Mouse (Mus musculus) limb, embryonic 14.5 days (tissue): ENCODE data around the gene Selenot. TPM values are rescaled to one million over a fixed set of nuclear protein-coding genes. Genes with fewer than 3 reads are reported as not detected.

ENCODE experiments used
- ATAC-seq: fragments of 200-750 bp; cut with Nextera tagmentation; 2 replicates; pipeline ENCODE4 v1.8.0; 2017; ENCODE audit warnings: low read depth, moderate number of reproducible peaks, moderate TSS enrichment; ENCODE audit not compliant: low FRiP score
- DNase-seq: peaks from one replicate; pipeline ENCODE4 v3.0.0-alpha.2; 2015; ENCODE audit warnings: low spot score
- H3K27ac ChIP-seq: fragments of 300-500 bp; sonication (generic); replicated peaks from 2 replicates; pipeline ENCODE4 v1.5.1; 2014; ENCODE audit warnings: low read depth, mild to moderate bottlenecking, low read length, moderate library complexity, mixed read lengths
- H3K27me3 ChIP-seq: fragments of 300-500 bp; sonication (generic); 2 replicates; pipeline ENCODE4 v1.6.1; 2014; ENCODE audit warnings: low read length, mixed read lengths; ENCODE audit not compliant: control insufficient read depth, insufficient read depth
- H3K36me3 ChIP-seq: fragments of 300-500 bp; sonication (generic); 2 replicates; pipeline ENCODE4 v1.6.1; 2014; ENCODE audit warnings: mild to moderate bottlenecking, low read length, moderate library complexity, mixed read lengths; ENCODE audit not compliant: control insufficient read depth, insufficient read depth
- H3K4me1 ChIP-seq: fragments of 300-500 bp; sonication (generic); 2 replicates; pipeline ENCODE4 v1.6.1; 2014; ENCODE audit warnings: antibody characterized with exemption, low read length, mixed read lengths; ENCODE audit not compliant: control insufficient read depth, insufficient read depth
- H3K4me2 ChIP-seq: fragments of 300-500 bp; sonication (generic); replicated peaks from 2 replicates; pipeline ENCODE4 v1.6.1; 2014; ENCODE audit warnings: low read depth, mild to moderate bottlenecking, low read length, moderate library complexity; ENCODE audit not compliant: severe bottlenecking
- H3K4me3 ChIP-seq: fragments of 300-500 bp; sonication (generic); replicated peaks from 2 replicates; pipeline ENCODE4 v1.5.1; 2014; ENCODE audit warnings: low read length
- H3K9ac ChIP-seq: fragments of 300-500 bp; sonication (generic); 2 replicates; pipeline ENCODE4 v1.6.1; 2014; ENCODE audit warnings: mild to moderate bottlenecking, low read depth, low read length, moderate library complexity; ENCODE audit not compliant: severe bottlenecking
- H3K9me3 ChIP-seq: fragments of 300-500 bp; sonication (generic); 2 replicates; pipeline ENCODE4 v1.6.1; 2016; ENCODE audit warnings: low read length; ENCODE audit not compliant: control insufficient read depth
- POLR2A ChIP-seq: fragments of 200-500 bp; IDR thresholded peaks from 2 replicates; pipeline ENCODE4 v1.8.0; 2012; ENCODE audit warnings: inconsistent platforms, mild to moderate bottlenecking, moderate library complexity, borderline replicate concordance; ENCODE audit not compliant: insufficient read depth, insufficient read length; ENCODE audit errors: extremely low read depth
- WGBS: fragments of 180-500 bp; shearing (Covaris S2); extraction: QIAGEN DNeasy Blood & Tissue Kit; methylation state at CpG from one replicate; pipeline ENCODE4 v1.1.7; 2014; 5-methylcytosine and 5-hydroxymethylcytosine counted together
- polyA plus RNA-seq, 2 experiments: library from polyadenylated mRNA; depleted of rRNA in 1 of 2; stranded (reverse) in 1 of 2; unstranded in 1 of 2; fragments of >200 nt; fragmentation: Nextera tagmentation in 1 of 2; extraction: Ambion mirVana in 1 of 2; gene quantifications; 2 replicates each; pipeline versions ENCODE4 v1.2.1 to v1.2.3; 2012 to 2014

Gene Selenot
- polyA plus RNA-seq, 2 experiments: 21.1 to 37.6 TPM

DNA sequence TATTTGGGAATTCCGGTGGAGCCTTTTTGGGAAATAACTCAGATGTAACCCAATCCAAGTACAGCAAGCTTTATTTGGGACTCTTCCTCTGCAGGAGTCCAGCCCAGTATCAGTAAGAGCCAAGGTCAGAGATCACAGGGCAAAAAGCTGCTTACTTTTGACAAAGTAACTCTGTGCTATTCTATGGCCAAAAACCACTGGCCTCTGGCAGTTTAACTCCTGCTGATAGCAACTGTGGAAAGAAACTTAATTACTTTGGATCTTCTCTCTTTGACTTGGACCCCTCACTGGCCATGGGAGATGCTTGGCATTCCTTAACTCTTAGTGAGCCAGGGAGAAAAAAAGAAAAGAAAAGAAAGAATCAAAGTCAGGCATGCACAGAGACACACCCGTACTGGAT is 15.0 kb upstream of the Selenot start:
- H3K4me3 ChIP-seq: no peak overlapping the region

DNA sequence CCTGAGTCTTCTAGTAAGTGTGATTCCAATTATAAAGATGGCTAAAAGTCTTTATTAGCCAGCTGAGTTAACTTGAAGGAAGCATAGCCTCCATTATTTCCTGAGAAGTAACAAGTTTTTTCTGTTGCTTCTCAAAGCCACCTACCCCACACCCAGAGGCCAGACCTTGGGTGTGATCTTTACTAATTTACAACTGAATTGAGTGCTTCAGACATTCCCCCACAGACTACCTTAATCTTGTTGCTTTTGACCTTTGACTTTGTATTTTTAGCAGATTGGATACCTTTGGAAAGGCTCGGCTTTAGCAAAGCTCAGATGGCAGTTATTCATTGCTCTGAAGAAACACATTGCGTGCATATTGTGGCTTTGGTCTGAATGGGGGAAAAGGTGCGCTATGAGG is 5.6 kb upstream of the Selenot start:
- TF ChIP-seq POLR2A: no peak
- no peaks in the 10 kb centered on the region for H3K9me3 ChIP-seq

More for the DNA sequence above, 15.0 kb upstream of the Selenot start:
- Histone ChIP-seq H3K9me3 (no peaks in the 10 kb centered on the region), H3K27ac (no peak overlapping the region), H3K27me3 (no peaks in the 10 kb centered on the region), H3K4me1 (no peaks in the 10 kb centered on the region), H3K4me2 (no peak overlapping the region), H3K9ac (no peak overlapping the region), H3K36me3 (peaks cover 12% of the 10 kb centered on the region)
- WGBS: 53% methylated on average over 2 of the region's 2 CpGs
- DNase-seq (no peak), ATAC-seq (no peak)
- no peak for TF ChIP-seq POLR2A

DNA sequence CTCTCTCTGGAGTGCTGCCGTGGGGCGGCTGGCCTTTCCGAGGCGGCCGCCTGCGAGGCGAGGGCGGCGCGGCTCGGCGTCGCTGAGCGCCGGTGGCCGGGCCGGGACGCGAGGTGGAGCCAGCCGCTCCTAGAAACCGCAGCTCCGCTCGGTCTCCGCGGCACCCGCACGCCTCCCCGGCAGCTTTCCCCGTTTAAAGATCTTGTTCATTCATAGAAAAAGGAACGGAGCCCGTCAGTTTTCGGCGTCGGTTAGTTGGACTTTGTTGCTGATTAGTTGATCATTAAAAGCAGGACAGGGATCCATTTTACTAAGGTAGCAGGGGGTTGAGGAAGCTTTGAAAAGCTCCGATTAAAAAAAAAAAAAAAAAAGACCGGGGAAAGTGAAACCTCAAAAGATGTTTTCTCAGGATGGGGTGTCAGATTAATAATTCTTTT is 649 bp downstream of the Selenot start:
- Histone ChIP-seq H3K4me3 (peak overlapping the region; percentile 92), H3K36me3 (peaks cover 6% of the 10 kb centered on the region), H3K9me3 (no peaks in the 10 kb centered on the region), H3K4me2 (peak overlapping the region; percentile 72), H3K27me3 (no peaks in the 10 kb centered on the region), H3K4me1 (peaks cover 3% of the 10 kb centered on the region; the same call in 1 of the 2 replicates), H3K27ac (peak overlapping the region; percentile 100), H3K9ac (peak overlapping the region; percentile 99)
- TF ChIP-seq POLR2A: no peak
- WGBS: under 1% methylated on average over 36 of the region's 36 CpGs
- ATAC-seq: peak; percentile 68
- peak; percentile 14 for DNase-seq

More for the DNA sequence above, 5.6 kb upstream of the Selenot start:
- no peaks in the 10 kb centered on the region for H3K27me3 ChIP-seq
- DNase-seq (no peak), ATAC-seq (no peak)
- H3K9ac ChIP-seq: no peak overlapping the region
- no peak overlapping the region for H3K4me3 ChIP-seq
- no peak overlapping the region for H3K27ac ChIP-seq
- WGBS: 79% methylated on average over 3 of the region's 3 CpGs
- H3K4me2 ChIP-seq: no peak overlapping the region
- no peaks in the 10 kb centered on the region for H3K36me3 ChIP-seq
- no peaks in the 10 kb centered on the region for H3K4me1 ChIP-seq

DNA sequence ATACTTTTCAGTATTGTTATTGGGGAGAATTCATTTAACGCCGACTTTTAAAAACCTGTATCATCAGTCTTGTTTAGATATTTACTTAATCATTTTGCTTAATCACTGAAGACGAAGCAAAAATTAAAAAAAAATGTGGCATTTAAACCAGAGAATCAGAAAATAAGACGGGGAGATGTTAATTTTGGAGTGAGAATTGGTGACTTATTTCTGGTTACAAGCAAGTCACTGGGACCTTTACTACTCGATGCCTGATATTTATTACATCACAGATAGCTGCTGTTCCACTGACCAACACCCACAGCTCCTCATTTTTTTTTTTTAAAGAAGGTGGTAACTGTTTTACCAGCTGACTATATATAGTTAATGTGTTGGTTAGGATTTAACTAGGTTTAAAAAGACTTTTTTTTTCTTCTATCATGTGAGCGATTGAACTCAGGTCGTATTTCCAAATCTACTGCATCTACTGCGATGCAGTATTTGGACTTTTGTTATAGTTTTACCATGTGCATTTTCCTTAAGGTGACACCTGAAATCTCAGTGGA is 1.1 kb downstream of the Selenot start:
- DNase-seq (no peak), ATAC-seq (no peak)
- H3K9ac ChIP-seq: peak overlapping the region; percentile 99
- WGBS: 8% methylated on average over 8 of the region's 8 CpGs
- no peak for TF ChIP-seq POLR2A
- H3K4me1 ChIP-seq: peaks cover 3% of the 10 kb centered on the region; the same call in 1 of the 2 replicates
- H3K27me3 ChIP-seq: no peaks in the 10 kb centered on the region
- H3K27ac ChIP-seq: peak overlapping the region; percentile 100
- peak overlapping the region; percentile 92 for H3K4me3 ChIP-seq
- no peaks in the 10 kb centered on the region for H3K9me3 ChIP-seq
- peak overlapping the region; percentile 72 for H3K4me2 ChIP-seq
- H3K36me3 ChIP-seq: peaks cover 6% of the 10 kb centered on the region

DNA sequence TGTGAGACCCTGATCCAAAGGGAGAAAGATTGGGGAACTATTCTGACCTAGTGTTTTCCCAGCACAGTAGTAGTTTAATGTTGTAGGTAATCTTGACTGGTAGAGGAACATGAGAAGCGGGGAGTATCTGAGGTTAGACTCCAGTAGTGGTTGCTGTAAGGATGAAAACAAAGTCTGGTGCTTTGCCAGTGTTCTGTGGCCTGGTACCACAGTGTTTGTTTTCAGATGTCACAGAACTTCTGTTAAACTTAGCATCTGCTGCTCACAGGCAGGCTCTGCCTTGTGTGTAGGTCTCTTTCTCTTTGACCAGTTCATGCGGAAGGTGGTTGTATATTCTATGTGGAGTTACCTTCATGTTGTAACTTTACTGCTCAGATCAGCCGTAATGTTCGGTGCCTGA is 5.1 kb downstream of the Selenot start:
- DNase-seq (no peak), ATAC-seq (no peak)
- Histone ChIP-seq H3K4me3 (no peak overlapping the region), H3K4me1 (peaks cover 3% of the 10 kb centered on the region; the same call in 1 of the 2 replicates), H3K27ac (no peak overlapping the region), H3K4me2 (no peak overlapping the region), H3K9ac (no peak overlapping the region), H3K9me3 (no peaks in the 10 kb centered on the region), H3K36me3 (peaks cover 11% of the 10 kb centered on the region), H3K27me3 (no peaks in the 10 kb centered on the region)
- 85% methylated on average over 4 of the region's 4 CpGs for WGBS
- TF ChIP-seq POLR2A: no peak
